31 mouse cellular contexts compared by ENCODE assay signal in the genomic region with DNA sequence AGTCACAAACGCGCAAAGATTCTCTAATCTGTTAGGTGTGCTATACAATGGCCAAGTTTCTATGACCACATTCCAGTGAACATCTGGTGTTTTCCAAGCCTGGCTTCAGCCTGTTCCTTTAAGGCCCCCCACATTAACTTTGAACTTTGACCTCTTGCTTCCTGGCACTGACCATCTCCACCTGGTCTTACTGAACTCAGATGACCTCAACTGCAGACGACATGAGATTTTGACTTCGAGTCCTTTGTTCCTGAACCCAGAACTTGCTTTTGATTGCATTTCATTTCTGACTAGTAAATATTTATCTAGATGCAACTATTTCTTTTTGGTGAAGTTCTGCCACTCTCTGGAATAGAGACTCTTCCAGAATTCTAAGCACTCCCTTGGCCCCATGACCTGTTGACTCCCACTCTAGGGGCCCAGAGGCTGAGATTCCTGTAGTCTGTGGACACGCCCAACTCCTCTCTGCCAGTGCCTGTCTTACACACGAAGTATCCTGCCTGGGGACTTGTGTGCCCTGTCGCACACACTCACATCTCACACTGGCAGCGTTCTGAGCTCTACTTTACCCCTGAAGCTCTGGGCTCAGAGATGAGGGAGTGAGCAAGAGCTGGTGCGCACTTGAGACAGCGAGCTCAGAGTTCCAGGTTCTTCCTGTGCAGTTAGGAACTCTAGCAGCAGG. TPM values are rescaled to one million over a fixed set of nuclear protein-coding genes. Genes with fewer than 3 reads are reported as not detected.
A peak's percentile ranks its signal among the peaks of the same experiment; 100 is the strongest.
DNase-seq lines count a peak whose midpoint lies in the region; ATAC-seq and TF ChIP-seq lines count a peak whose summit lies in the region.
"Had no signal": no experiment of that assay in that cellular context is flagged by ENCODE, and none has a peak within 500 bp of the region (broad histone marks: within the 10 kb centered on the region; RNA-seq: fewer than 3 reads in every experiment).

No protein-coding gene starts in this region.

- no peak overlapping the region for H3K9ac ChIP-seq in kidney, embryonic 14.5 days (ENCODE audit: low read depth, low read length)
- no peak overlapping the region for H3K9ac ChIP-seq in intestine, embryonic 15.5 days
- no peak overlapping the region for H3K9ac ChIP-seq in forebrain, embryonic 12.5 days
- H3K9ac ChIP-seq: limb, embryonic 13.5 days; liver, embryonic 15.5 days had no signal

- no peak for ATAC-seq in kidney, embryonic 14.5 days (ENCODE audit: low FRiP score, low TSS enrichment)
- peak; percentile 55; the same call in 1 of the 2 replicates for ATAC-seq in intestine, embryonic 15.5 days
- ATAC-seq in forebrain, embryonic 12.5 days (ENCODE audit: low FRiP score): no peak
- ATAC-seq: hindbrain, embryonic 16.5 days; Patski had no signal

- no peak for TF ChIP-seq POLR2A in thymus, adult 2 months (IDR thresholded peaks at IDR 0.05; ENCODE audit: control insufficient read depth, extremely low read depth, insufficient read depth, low read length, poor library complexity)

- DNase-seq in kidney, adult 9 months: peak; percentile 76
- peak; percentile 37 for DNase-seq in embryo, embryonic 11 days
- DNase-seq in thymus, adult 2 months: no peak
- DNase-seq in gastrocnemius, adult 18-20 months (ENCODE audit: low spot score): no peak
- DNase-seq: adrenal gland, postnatal 36 days; cerebellum, adult 18-20 months; gastrocnemius, postnatal 10 days; heart, adult 2 months; heart, postnatal 36 days; right cerebral cortex, postnatal 25 days; thymus, adult 18-20 months had no signal

- H3K4me2 ChIP-seq in kidney, embryonic 14.5 days (replicated peaks; ENCODE audit: low read depth, low read length): no peak overlapping the region
- no peak overlapping the region for H3K4me2 ChIP-seq in intestine, embryonic 15.5 days (replicated peaks)
- no peak overlapping the region for H3K4me2 ChIP-seq in forebrain, embryonic 12.5 days
- H3K4me2 ChIP-seq: limb, embryonic 13.5 days; liver, embryonic 15.5 days had no signal

- 65% methylated on average over 10 of the region's 10 CpGs for WGBS in kidney, embryonic 14.5 days
- 66% methylated on average over 10 of the region's 10 CpGs for WGBS in intestine, embryonic 15.5 days
- WGBS in thymus, adult 2 months: 90% methylated on average over 10 of the region's 10 CpGs
- 74% methylated on average over 10 of the region's 10 CpGs for WGBS in forebrain, embryonic 12.5 days

- no peak overlapping the region for H3K4me3 ChIP-seq in kidney, embryonic 14.5 days (ENCODE audit: low read length)
- no peak overlapping the region for H3K4me3 ChIP-seq in intestine, embryonic 15.5 days (replicated peaks)
- no peak overlapping the region for H3K4me3 ChIP-seq in thymus, adult 2 months (ENCODE audit: control insufficient read depth, insufficient read depth, low read length)
- H3K4me3 ChIP-seq in forebrain, embryonic 12.5 days (replicated peaks): no peak overlapping the region
- H3K4me3 ChIP-seq: heart, adult 2 months; limb, embryonic 13.5 days; liver, embryonic 15.5 days; midbrain, embryonic 10.5 days had no signal

- no peak for TF ChIP-seq CTCF in thymus, adult 2 months (IDR thresholded peaks at IDR 0.05; ENCODE audit: borderline replicate concordance, control insufficient read depth, extremely low read depth, insufficient read depth, low read length, poor library complexity)

- H3K9me3 ChIP-seq in kidney, embryonic 14.5 days (ENCODE audit: control insufficient read depth, low read length): no peaks in the 10 kb centered on the region
- H3K9me3 ChIP-seq in intestine, embryonic 15.5 days: no peaks in the 10 kb centered on the region
- H3K9me3 ChIP-seq in forebrain, embryonic 12.5 days: no peaks in the 10 kb centered on the region
- H3K9me3 ChIP-seq: limb, embryonic 13.5 days; liver, embryonic 15.5 days; midbrain, embryonic 10.5 days had no signal

- no peaks in the 10 kb centered on the region for H3K36me3 ChIP-seq in kidney, embryonic 14.5 days (ENCODE audit: control insufficient read depth, insufficient read depth, low read length)
- no peaks in the 10 kb centered on the region for H3K36me3 ChIP-seq in intestine, embryonic 15.5 days
- H3K36me3 ChIP-seq in thymus, adult 2 months (ENCODE audit: control insufficient read depth, insufficient read depth, low read length): no peaks in the 10 kb centered on the region
- no peaks in the 10 kb centered on the region for H3K36me3 ChIP-seq in forebrain, embryonic 12.5 days (replicated peaks)
- H3K36me3 ChIP-seq: limb, embryonic 13.5 days; liver, embryonic 15.5 days; midbrain, embryonic 10.5 days had no signal

- H3K4me1 ChIP-seq in kidney, embryonic 14.5 days (ENCODE audit: control insufficient read depth, insufficient read depth, low read length): no peaks in the 10 kb centered on the region
- H3K4me1 ChIP-seq in intestine, embryonic 15.5 days (replicated peaks): no peaks in the 10 kb centered on the region; the same call in 1 of the 2 replicates
- no peaks in the 10 kb centered on the region for H3K4me1 ChIP-seq in thymus, adult 2 months (replicated peaks; ENCODE audit: control insufficient read depth, insufficient read depth, low read length)
- H3K4me1 ChIP-seq in forebrain, embryonic 12.5 days: no peaks in the 10 kb centered on the region
- H3K4me1 ChIP-seq: liver, embryonic 15.5 days; midbrain, embryonic 10.5 days had no signal

- no peaks in the 10 kb centered on the region for H3K27me3 ChIP-seq in kidney, embryonic 14.5 days (ENCODE audit: control insufficient read depth, insufficient read depth, low read length)
- H3K27me3 ChIP-seq in intestine, embryonic 15.5 days (replicated peaks): no peaks in the 10 kb centered on the region
- no peaks in the 10 kb centered on the region for H3K27me3 ChIP-seq in thymus, adult 2 months (ENCODE audit: control insufficient read depth, insufficient read depth, low read length)
- H3K27me3 ChIP-seq in forebrain, embryonic 12.5 days: no peaks in the 10 kb centered on the region
- H3K27me3 ChIP-seq: limb, embryonic 13.5 days; liver, embryonic 15.5 days; Patski had no signal

- no peak overlapping the region for H3K27ac ChIP-seq in kidney, embryonic 14.5 days (ENCODE audit: low read depth, low read length)
- no peak overlapping the region for H3K27ac ChIP-seq in intestine, embryonic 15.5 days
- H3K27ac ChIP-seq in thymus, adult 2 months (ENCODE audit: control insufficient read depth, insufficient read depth, low read length): no peak overlapping the region
- no peak overlapping the region for H3K27ac ChIP-seq in forebrain, embryonic 12.5 days
- H3K27ac ChIP-seq: heart, adult 2 months; limb, embryonic 13.5 days; liver, embryonic 15.5 days; macrophage; midbrain, embryonic 10.5 days had no signal

RNA-seq across cellular contexts. Expression of gene Gsta1, which starts 7.1 kb away (rescaled TPM):
- not detected in 2 replicates for polyA plus RNA-seq in kidney, embryonic 14.5 days (2014; fragmentation: Nextera tagmentation; extraction: Ambion mirVana)
- 61.1 and 68.1 TPM in 2 replicates for polyA plus RNA-seq in intestine, embryonic 15.5 days (2015; fragmentation: Nextera tagmentation; extraction: Ambion mirVana)
- polyA plus RNA-seq in thymus, adult 2 months (2012; rRNA removed): 0.64 and 0.82 TPM in 2 replicates
- total RNA-seq in gastrocnemius, adult 18-20 months (2021): not detected
- not detected in 2 replicates for polyA plus RNA-seq in forebrain, embryonic 12.5 days (2016; fragmentation: Nextera tagmentation; extraction: Ambion mirVana)
- total RNA-seq: ES-E14; gastrocnemius, postnatal 10 days; layer of hippocampus, adult 18-20 months; layer of hippocampus, postnatal 25 days; left cerebral cortex, postnatal 14 days; midbrain, postnatal 0 days; neutrophil, adult 5-6 weeks had no signal
- polyA plus RNA-seq: cortical plate, adult 2 months; forebrain, embryonic 11.5 days; heart, embryonic 14.5 days; hindbrain, embryonic 16.5 days; limb, embryonic 13.5 days; liver, embryonic 15.5 days; lung, embryonic 16.5 days; macrophage; midbrain, embryonic 10.5 days; midbrain, postnatal 0 days had no signal

RNA-seq across cellular contexts. Expression of gene Gm3776, which starts 33.6 kb away (rescaled TPM):
- not detected in 2 replicates for polyA plus RNA-seq in kidney, embryonic 14.5 days (2014; fragmentation: Nextera tagmentation; extraction: Ambion mirVana)
- 45.9 and 53.7 TPM in 2 replicates for polyA plus RNA-seq in intestine, embryonic 15.5 days (2015; fragmentation: Nextera tagmentation; extraction: Ambion mirVana)
- 0.19 TPM in 1 of 2 replicates, not detected in the other for polyA plus RNA-seq in thymus, adult 2 months (2012; rRNA removed)
- total RNA-seq in gastrocnemius, adult 18-20 months (2021): under 1 TPM in 1 of 2 experiments, not detected in 1; 0.32 TPM
- not detected in 2 replicates for polyA plus RNA-seq in forebrain, embryonic 12.5 days (2016; fragmentation: Nextera tagmentation; extraction: Ambion mirVana)
- total RNA-seq: adrenal gland, postnatal 36 days; ES-E14; gastrocnemius, postnatal 10 days; layer of hippocampus, adult 18-20 months; layer of hippocampus, postnatal 25 days; left cerebral cortex, postnatal 14 days; midbrain, postnatal 0 days; neutrophil, adult 5-6 weeks had no signal
- polyA plus RNA-seq: cortical plate, adult 2 months; forebrain, embryonic 11.5 days; heart, embryonic 14.5 days; hindbrain, embryonic 16.5 days; limb, embryonic 13.5 days; lung, embryonic 16.5 days; macrophage; midbrain, embryonic 10.5 days; midbrain, postnatal 0 days; spleen, adult 2 months had no signal

RNA-seq across cellular contexts. Expression of gene Gsta4, which starts 40.8 kb away (rescaled TPM):
- 102 and 108 TPM in 2 replicates for polyA plus RNA-seq in kidney, embryonic 14.5 days (2014; fragmentation: Nextera tagmentation; extraction: Ambion mirVana)
- 56.0 and 56.9 TPM in 2 replicates for polyA plus RNA-seq in intestine, embryonic 15.5 days (2015; fragmentation: Nextera tagmentation; extraction: Ambion mirVana)
- 5.6 and 7.9 TPM in 2 replicates for polyA plus RNA-seq in thymus, adult 2 months (2012; rRNA removed)
- total RNA-seq in gastrocnemius, adult 18-20 months (2021): 10 to 100 TPM; 22.0 to 23.9 TPM
- 36.7 and 43.0 TPM in 2 replicates for polyA plus RNA-seq in forebrain, embryonic 12.5 days (2016; fragmentation: Nextera tagmentation; extraction: Ambion mirVana)
- polyA plus RNA-seq: macrophage had no signal

Comparison
In these comparisons a context has a peak if more than half of its experiments do, and no peak if none do; other contexts are left out.
1. DNase-seq: peak in kidney, adult 9 months (single experiment) and embryo, embryonic 11 days (single experiment); none in thymus, adult 2 months (single experiment) and gastrocnemius, adult 18-20 months (single experiment).
2. RNA of gene Gsta1, which starts 7.1 kb away (polyA plus RNA-seq): 61.1 to 68.1 TPM in intestine, embryonic 15.5 days; 0.64 to 0.82 TPM in thymus, adult 2 months, not detected in kidney, embryonic 14.5 days and not detected in forebrain, embryonic 12.5 days; every median in the first group is over 10 times any median in the second.
3. RNA of gene Gm3776, which starts 33.6 kb away (polyA plus RNA-seq): 45.9 to 53.7 TPM in intestine, embryonic 15.5 days; 0.19 TPM in thymus, adult 2 months, not detected in kidney, embryonic 14.5 days and not detected in forebrain, embryonic 12.5 days; every median in the first group is over 10 times any median in the second.